Mouse (Mus musculus): ENCODE measurements around the gene Tcap. TPM values are rescaled to one million over a fixed set of nuclear protein-coding genes. Genes with fewer than 3 reads are reported as not detected.
A peak's percentile ranks its signal among the peaks of the same experiment; 100 is the strongest.

The Tcap gene
- total and polyA plus RNA-seq, 2 experiments = 0.10 to 3.5 TPM

GRCm38 (mm10) chr11:98345253-98345652, 38.4 kb upstream of the Tcap start:
- Histone ChIP-seq H3K4me1 (ENCODE audit: control insufficient read depth, insufficient read depth, low read length) (no peaks in the 10 kb centered on the region; the same call in 1 of the 2 replicates), H3K9ac (ENCODE audit: low read depth, low read length) (no peak overlapping the region), H3K79me2 (ENCODE audit: control insufficient read depth, insufficient read depth, low read length) (no peaks in the 10 kb centered on the region), H3K36me3 (ENCODE audit: control insufficient read depth, insufficient read depth, low read length) (no peaks in the 10 kb centered on the region), H3K27ac (replicated peaks; ENCODE audit: insufficient read depth, low read depth, low read length) (no peak overlapping the region), H3K4me3 (ENCODE audit: insufficient read depth, low read depth, low read length) (no peak overlapping the region), H3K27me3 (ENCODE audit: control insufficient read depth, insufficient read depth, low read length) (peaks cover 23% of the 10 kb centered on the region)
- peak; percentile 41 for DNase-seq (ENCODE audit: extremely low read depth, low read depth, low spot score)
- no peak for TF ChIP-seq POLR2A (IDR thresholded peaks at IDR 0.05; ENCODE audit: extremely low read depth, insufficient read depth, low read length)
- TF ChIP-seq CTCF (IDR thresholded peaks at IDR 0.05; ENCODE audit: low read depth, low read length) = peak; percentile 85
- 2% methylated on average over 14 of the region's 14 CpGs for WGBS

- no peak overlapping the region for H3K9ac ChIP-seq (ENCODE audit: low read depth, low read length)
- TF ChIP-seq POLR2A (IDR thresholded peaks at IDR 0.05; ENCODE audit: extremely low read depth, insufficient read depth, low read length) (no peak), CTCF (IDR thresholded peaks at IDR 0.05; ENCODE audit: low read depth, low read length) (no peak)
- no peaks in the 10 kb centered on the region; the same call in 1 of the 2 replicates for H3K4me1 ChIP-seq (ENCODE audit: control insufficient read depth, insufficient read depth, low read length)
- peaks cover 23% of the 10 kb centered on the region for H3K27me3 ChIP-seq (ENCODE audit: control insufficient read depth, insufficient read depth, low read length)
- no peak overlapping the region for H3K27ac ChIP-seq (replicated peaks; ENCODE audit: insufficient read depth, low read depth, low read length)
- no peak for DNase-seq (ENCODE audit: extremely low read depth, low read depth, low spot score)
- H3K36me3 ChIP-seq (ENCODE audit: control insufficient read depth, insufficient read depth, low read length) = no peaks in the 10 kb centered on the region
- no peaks in the 10 kb centered on the region for H3K79me2 ChIP-seq (ENCODE audit: control insufficient read depth, insufficient read depth, low read length)
- no peak overlapping the region for H3K4me3 ChIP-seq (ENCODE audit: insufficient read depth, low read depth, low read length)
- whole genome bisulfite sequencing = 28% methylated on average over 9 of the region's 9 CpGs
Observed at GRCm38 (mm10) chr11:98346168-98346567, 37.4 kb upstream of the Tcap start.

GRCm38 (mm10) chr11:98347385-98348082, 36.1 kb upstream of the Tcap start:
- no peaks in the 10 kb centered on the region; the same call in 1 of the 2 replicates for H3K4me1 ChIP-seq (ENCODE audit: control insufficient read depth, insufficient read depth, low read length)
- peak; percentile 21 for DNase-seq (ENCODE audit: extremely low read depth, low read depth, low spot score)
- no peaks in the 10 kb centered on the region for H3K36me3 ChIP-seq (ENCODE audit: control insufficient read depth, insufficient read depth, low read length)
- H3K9ac ChIP-seq (ENCODE audit: low read depth, low read length) = no peak overlapping the region
- WGBS = 7% methylated on average over 11 of the region's 12 CpGs
- no peaks in the 10 kb centered on the region for H3K79me2 ChIP-seq (ENCODE audit: control insufficient read depth, insufficient read depth, low read length)
- H3K4me3 ChIP-seq (ENCODE audit: insufficient read depth, low read depth, low read length) = no peak overlapping the region
- no peak for TF ChIP-seq POLR2A (IDR thresholded peaks at IDR 0.05; ENCODE audit: extremely low read depth, insufficient read depth, low read length)
- TF ChIP-seq CTCF (IDR thresholded peaks at IDR 0.05; ENCODE audit: low read depth, low read length) = no peak
- H3K27me3 ChIP-seq (ENCODE audit: control insufficient read depth, insufficient read depth, low read length) = peaks cover 23% of the 10 kb centered on the region
- H3K27ac ChIP-seq (replicated peaks; ENCODE audit: insufficient read depth, low read depth, low read length) = no peak overlapping the region

- Histone ChIP-seq H3K4me3 (ENCODE audit: insufficient read depth, low read depth, low read length) (peak within 1 kb of the TSS; percentile 33; the same call in 1 of the 2 replicates), H3K9ac (ENCODE audit: low read depth, low read length) (peak within 1 kb of the TSS; percentile 43), H3K79me2 (ENCODE audit: control insufficient read depth, insufficient read depth, low read length) (no peaks in the 10 kb centered on the region), H3K27ac (replicated peaks; ENCODE audit: insufficient read depth, low read depth, low read length) (no peak within 1 kb of the TSS), H3K36me3 (ENCODE audit: control insufficient read depth, insufficient read depth, low read length) (no peaks in the 10 kb centered on the region), H3K27me3 (ENCODE audit: control insufficient read depth, insufficient read depth, low read length) (peaks cover 23% of the 10 kb centered on the region), H3K4me1 (ENCODE audit: control insufficient read depth, insufficient read depth, low read length) (no peaks in the 10 kb centered on the region; the same call in 1 of the 2 replicates)
- 3% methylated on average over 55 of the region's 55 CpGs for WGBS
- TF ChIP-seq CTCF (IDR thresholded peaks at IDR 0.05; ENCODE audit: low read depth, low read length) (no peak), POLR2A (IDR thresholded peaks at IDR 0.05; ENCODE audit: extremely low read depth, insufficient read depth, low read length) (no peak)
- DNase-seq (ENCODE audit: extremely low read depth, low read depth, low spot score) = no peak
Observed at GRCm38 (mm10) chr11:98348083-98348961, 35.3 kb upstream of the Tcap start, which contains the start of gene Ppp1r1b. Gene Ppp1r1b, plus strand, starts transcription at chr11:98348404.

GRCm38 (mm10) chr11:98349308-98349707, 34.3 kb upstream of the Tcap start:
- 45% methylated on average over 9 of the region's 9 CpGs for WGBS
- H3K36me3 ChIP-seq (ENCODE audit: control insufficient read depth, insufficient read depth, low read length) = no peaks in the 10 kb centered on the region
- H3K4me3 ChIP-seq (ENCODE audit: insufficient read depth, low read depth, low read length) = no peak overlapping the region
- H3K4me1 ChIP-seq (ENCODE audit: control insufficient read depth, insufficient read depth, low read length) = no peaks in the 10 kb centered on the region; the same call in 1 of the 2 replicates
- H3K9ac ChIP-seq (ENCODE audit: low read depth, low read length) = no peak overlapping the region
- TF ChIP-seq POLR2A (IDR thresholded peaks at IDR 0.05; ENCODE audit: extremely low read depth, insufficient read depth, low read length) (no peak), CTCF (IDR thresholded peaks at IDR 0.05; ENCODE audit: low read depth, low read length) (no peak)
- no peak for DNase-seq (ENCODE audit: extremely low read depth, low read depth, low spot score)
- peaks cover 23% of the 10 kb centered on the region for H3K27me3 ChIP-seq (ENCODE audit: control insufficient read depth, insufficient read depth, low read length)
- H3K79me2 ChIP-seq (ENCODE audit: control insufficient read depth, insufficient read depth, low read length) = no peaks in the 10 kb centered on the region
- H3K27ac ChIP-seq (replicated peaks; ENCODE audit: insufficient read depth, low read depth, low read length) = no peak overlapping the region
